Mouse (Mus musculus) small intestine, adult 2 months (tissue): Measurements from ENCODE around the gene Lrrc49. TPM values are rescaled to one million over a fixed set of nuclear protein-coding genes. Genes with fewer than 3 reads are reported as not detected.

ENCODE experiments used
- H3K27ac ChIP-seq: fragments of 200-500 bp; 2 replicates; pipeline ENCODE4 v1.5.1; 2012; ENCODE audit warnings: low read depth, low read length, control low read depth, inconsistent platforms; ENCODE audit not compliant: insufficient read depth
- H3K27me3 ChIP-seq: fragments of 200-500 bp; 2 replicates; pipeline ENCODE4 v1.6.1; 2012; ENCODE audit warnings: mild to moderate bottlenecking, moderate library complexity, low read length, inconsistent platforms; ENCODE audit not compliant: control insufficient read depth, insufficient read depth
- H3K36me3 ChIP-seq: fragments of 200-500 bp; 2 replicates; pipeline ENCODE4 v1.6.1; 2012; ENCODE audit warnings: mild to moderate bottlenecking, low read length, control low read depth, inconsistent platforms; ENCODE audit not compliant: control insufficient read depth, insufficient read depth
- H3K4me1 ChIP-seq: fragments of 200-500 bp; 2 replicates; pipeline ENCODE4 v1.6.1; 2012; ENCODE audit warnings: low read length, inconsistent platforms, mixed read lengths; ENCODE audit not compliant: control insufficient read depth, insufficient read depth, insufficient read length
- H3K4me3 ChIP-seq: fragments of 200-500 bp; 2 replicates; pipeline ENCODE4 v1.5.1; 2012; ENCODE audit warnings: low read depth, mild to moderate bottlenecking, control low read depth, inconsistent platforms, low read length, moderate library complexity
- CTCF ChIP-seq: fragments of 200-500 bp; IDR thresholded peaks from 2 replicates; pipeline ENCODE4 v1.5.1; 2012; ENCODE audit warnings: low read depth, mild to moderate bottlenecking, control low read depth, inconsistent platforms, low read length, moderate library complexity, mixed read lengths; ENCODE audit not compliant: insufficient replicate concordance, insufficient read length; ENCODE audit errors: extremely low read depth
- POLR2A ChIP-seq: fragments of 200-500 bp; IDR thresholded peaks from 2 replicates; pipeline ENCODE4 v1.6.1; 2012; ENCODE audit warnings: low read depth, mild to moderate bottlenecking, control low read depth, inconsistent platforms, low read length, moderate library complexity
- WGBS: fragments of 180-500 bp; shearing (Covaris S2); methylation state at CpG from one replicate; pipeline ENCODE4 v1.1.7; 2018; 5-methylcytosine and 5-hydroxymethylcytosine counted together
- polyA plus RNA-seq: library from polyadenylated mRNA; depleted of rRNA; stranded (reverse); fragments of >200 nt; gene quantifications from 2 replicates; pipeline ENCODE4 v1.2.3, GENCODE M21; 2012

Lrrc49 gene
- polyA plus RNA-seq, 1 experiment: 1.2 TPM

GRCm38 (mm10) chr9:60626311-60626791 lies 61.6 kb downstream of the Lrrc49 start:
- H3K27me3 ChIP-seq: no peaks in the 10 kb centered on the region
- no peaks in the 10 kb centered on the region for H3K4me1 ChIP-seq
- H3K27ac ChIP-seq: no peak overlapping the region
- H3K36me3 ChIP-seq: no peaks in the 10 kb centered on the region
- 68% methylated on average over 7 of the region's 7 CpGs for WGBS
- H3K4me3 ChIP-seq: no peak overlapping the region
- TF ChIP-seq POLR2A (no peak), CTCF (no peak)

- WGBS: 24% methylated on average over 2 of the region's 2 CpGs
- Histone ChIP-seq H3K27ac (no peak overlapping the region), H3K27me3 (no peaks in the 10 kb centered on the region), H3K4me1 (no peaks in the 10 kb centered on the region), H3K36me3 (no peaks in the 10 kb centered on the region), H3K4me3 (no peak overlapping the region)
- TF ChIP-seq POLR2A (no peak), CTCF (no peak)
Observed at GRCm38 (mm10) chr9:60625895-60626294, 62.1 kb downstream of the Lrrc49 start.

- Histone ChIP-seq H3K27ac (peak overlapping the region; percentile 59; the same call in 1 of the 2 replicates), H3K4me1 (no peaks in the 10 kb centered on the region), H3K27me3 (no peaks in the 10 kb centered on the region), H3K4me3 (no peak overlapping the region), H3K36me3 (no peaks in the 10 kb centered on the region)
- TF ChIP-seq CTCF (no peak), POLR2A (no peak)
- 72% methylated on average over 9 of the region's 9 CpGs for WGBS
Observed at GRCm38 (mm10) chr9:60616946-60617345, 71.0 kb downstream of the Lrrc49 start.

- H3K4me3 ChIP-seq: no peak overlapping the region
- no peaks in the 10 kb centered on the region for H3K4me1 ChIP-seq
- H3K36me3 ChIP-seq: no peaks in the 10 kb centered on the region
- no peak overlapping the region; the same call in 1 of the 2 replicates for H3K27ac ChIP-seq
- WGBS: 64% methylated on average over 7 of the region's 7 CpGs
- TF ChIP-seq CTCF: no peak
- TF ChIP-seq POLR2A: no peak
- H3K27me3 ChIP-seq: no peaks in the 10 kb centered on the region
Observed at GRCm38 (mm10) chr9:60616359-60616758, 71.6 kb downstream of the Lrrc49 start.

GRCm38 (mm10) chr9:60612260-60612659 lies 75.7 kb downstream of the Lrrc49 start:
- WGBS: 55% methylated on average over 2 of the region's 2 CpGs

GRCm38 (mm10) chr9:60610194-60610593 lies 77.8 kb downstream of the Lrrc49 start:
- no peak for TF ChIP-seq POLR2A
- no peak for TF ChIP-seq CTCF
- H3K4me3 ChIP-seq: no peak overlapping the region
- 34% methylated on average over 13 of the region's 13 CpGs for WGBS
- H3K4me1 ChIP-seq: peaks cover 5% of the 10 kb centered on the region; the same call in 1 of the 2 replicates
- no peaks in the 10 kb centered on the region for H3K27me3 ChIP-seq
- H3K36me3 ChIP-seq: no peaks in the 10 kb centered on the region
- H3K27ac ChIP-seq: no peak overlapping the region

More at GRCm38 (mm10) chr9:60612260-60612659, 75.7 kb downstream of the Lrrc49 start:
- Histone ChIP-seq H3K27me3 (no peaks in the 10 kb centered on the region), H3K36me3 (no peaks in the 10 kb centered on the region), H3K4me1 (peaks cover 5% of the 10 kb centered on the region; the same call in 1 of the 2 replicates), H3K27ac (no peak overlapping the region), H3K4me3 (no peak overlapping the region)
- no peak for TF ChIP-seq CTCF
- no peak for TF ChIP-seq POLR2A

- H3K4me1 ChIP-seq: peaks cover 5% of the 10 kb centered on the region; the same call in 1 of the 2 replicates
- no peak for TF ChIP-seq POLR2A
- no peak for TF ChIP-seq CTCF
- H3K4me3 ChIP-seq: no peak overlapping the region
- H3K27ac ChIP-seq: peak overlapping the region; percentile 64
- H3K27me3 ChIP-seq: no peaks in the 10 kb centered on the region
- 66% methylated on average over 9 of the region's 9 CpGs for WGBS
- no peaks in the 10 kb centered on the region for H3K36me3 ChIP-seq
Observed at GRCm38 (mm10) chr9:60608857-60609256, 79.1 kb downstream of the Lrrc49 start.

GRCm38 (mm10) chr9:60608086-60608485 lies 79.9 kb downstream of the Lrrc49 start:
- Histone ChIP-seq H3K27me3 (no peaks in the 10 kb centered on the region), H3K4me1 (peaks cover 5% of the 10 kb centered on the region; the same call in 1 of the 2 replicates), H3K4me3 (no peak overlapping the region), H3K27ac (no peak overlapping the region), H3K36me3 (no peaks in the 10 kb centered on the region)
- WGBS: 93% methylated on average over 3 of the region's 3 CpGs
- TF ChIP-seq POLR2A (no peak), CTCF (no peak)
